Mouse (Mus musculus) heart, embryonic 12.5 days (tissue): ENCODE results near the gene Gm20604. TPM values are rescaled to one million over a fixed set of nuclear protein-coding genes. Genes with fewer than 3 reads are reported as not detected.

Source experiments
- ATAC-seq: fragments of 200-750 bp; cut with Nextera tagmentation; 2 replicates; pipeline ENCODE4 v1.8.0; 2017; ENCODE audit warnings: moderate TSS enrichment, moderate library complexity; ENCODE audit not compliant: insufficient number of reproducible peaks, low FRiP score
- H3K27ac ChIP-seq: fragments of 300-500 bp; sonication (generic); 2 replicates; pipeline ENCODE4 v1.5.1; 2016; ENCODE audit warnings: mild to moderate bottlenecking, moderate library complexity; ENCODE audit not compliant: poor library complexity, severe bottlenecking
- H3K27me3 ChIP-seq: fragments of 300-500 bp; sonication (generic); replicated peaks from 2 replicates; pipeline ENCODE4 v1.6.1; 2016; ENCODE audit warnings: mild to moderate bottlenecking, moderate library complexity
- H3K36me3 ChIP-seq: fragments of 300-500 bp; sonication (generic); 2 replicates; pipeline ENCODE4 v1.6.1; 2016; ENCODE audit warnings: mild to moderate bottlenecking, moderate library complexity
- H3K4me1 ChIP-seq: fragments of 300-500 bp; sonication (generic); replicated peaks from 2 replicates; pipeline ENCODE4 v1.6.1; 2016; ENCODE audit warnings: mild to moderate bottlenecking
- H3K4me2 ChIP-seq: fragments of 300-500 bp; sonication (generic); 2 replicates; pipeline ENCODE4 v1.6.1; 2016; ENCODE audit warnings: mild to moderate bottlenecking, moderate library complexity
- H3K4me3 ChIP-seq: fragments of 300-500 bp; sonication (generic); 2 replicates; pipeline ENCODE4 v1.5.1; 2016; ENCODE audit warnings: mild to moderate bottlenecking
- H3K9ac ChIP-seq: fragments of 300-500 bp; sonication (generic); 2 replicates; pipeline ENCODE4 v1.6.1; 2016; ENCODE audit warnings: mild to moderate bottlenecking, moderate library complexity
- H3K9me3 ChIP-seq: fragments of 300-500 bp; sonication (generic); replicated peaks from 2 replicates; pipeline ENCODE4 v1.6.1; 2016; ENCODE audit warnings: mild to moderate bottlenecking, moderate library complexity
- WGBS: fragments of 180-500 bp; shearing (Covaris S2); methylation state at CpG from one replicate; pipeline ENCODE4 v1.1.7; 2016; 5-methylcytosine and 5-hydroxymethylcytosine counted together
- polyA plus RNA-seq: library from polyadenylated mRNA; unstranded; fragments of >200 nt; fragmentation: Nextera tagmentation; extraction: Ambion mirVana; gene quantifications from 2 replicates; pipeline ENCODE4 v1.2.1, GENCODE M21; 2016

Gene Gm20604
- polyA plus RNA-seq, 1 experiment from 2014 or later = 19.5 TPM

GRCm38 (mm10) chr12:102763696-102764095 is 5.2 kb upstream of the Gm20604 start:
- no peak overlapping the region for H3K27ac ChIP-seq
- H3K36me3 ChIP-seq = peaks cover 44% of the 10 kb centered on the region
- peaks cover 16% of the 10 kb centered on the region for H3K4me1 ChIP-seq
- no peaks in the 10 kb centered on the region for H3K27me3 ChIP-seq
- H3K9ac ChIP-seq = no peak overlapping the region
- no peaks in the 10 kb centered on the region for H3K9me3 ChIP-seq
- no peak for ATAC-seq
- H3K4me2 ChIP-seq = no peak overlapping the region
- H3K4me3 ChIP-seq = no peak overlapping the region

- no peak for ATAC-seq
Measured at GRCm38 (mm10) chr12:102761668-102762067, 3.2 kb upstream of the Gm20604 start.

GRCm38 (mm10) chr12:102758936-102759335 is 464 bp upstream of the Gm20604 start:
- Histone ChIP-seq H3K9me3 (no peaks in the 10 kb centered on the region), H3K27me3 (no peaks in the 10 kb centered on the region), H3K4me2 (peak overlapping the region; percentile 82), H3K36me3 (peaks cover 13% of the 10 kb centered on the region; the same call in 1 of the 2 replicates), H3K27ac (no peak overlapping the region), H3K4me3 (peak overlapping the region; percentile 79), H3K4me1 (peaks cover 27% of the 10 kb centered on the region), H3K9ac (peak overlapping the region; percentile 79)
- 4% methylated on average over 5 of the region's 5 CpGs for WGBS
- ATAC-seq = no peak

More at GRCm38 (mm10) chr12:102761668-102762067, 3.2 kb upstream of the Gm20604 start:
- H3K9ac ChIP-seq = no peak overlapping the region
- H3K4me3 ChIP-seq = no peak overlapping the region
- peaks cover 19% of the 10 kb centered on the region for H3K4me1 ChIP-seq
- H3K4me2 ChIP-seq = no peak overlapping the region
- H3K9me3 ChIP-seq = no peaks in the 10 kb centered on the region
- no peak overlapping the region for H3K27ac ChIP-seq
- H3K27me3 ChIP-seq = no peaks in the 10 kb centered on the region
- H3K36me3 ChIP-seq = peaks cover 26% of the 10 kb centered on the region
- 85% methylated on average over 3 of the region's 3 CpGs for WGBS

- peak within 1 kb of the TSS; percentile 79 for H3K4me3 ChIP-seq
- H3K4me2 ChIP-seq = peak within 1 kb of the TSS; percentile 82
- H3K4me1 ChIP-seq = peaks cover 27% of the 10 kb centered on the region
- peak within 1 kb of the TSS; percentile 79 for H3K9ac ChIP-seq
- H3K9me3 ChIP-seq = no peaks in the 10 kb centered on the region
- peak; percentile 97 for ATAC-seq
- no peaks in the 10 kb centered on the region for H3K27me3 ChIP-seq
- peak within 1 kb of the TSS; percentile 82 for H3K27ac ChIP-seq
- H3K36me3 ChIP-seq = peaks cover 13% of the 10 kb centered on the region; the same call in 1 of the 2 replicates
- 0% methylated on average over 73 of the region's 73 CpGs for whole genome bisulfite sequencing
Measured at GRCm38 (mm10) chr12:102757689-102758402, 626 bp downstream of the Gm20604 start, which contains the start of the genes Gm28051, Gon7 and Ubr7. Gm28051 (minus strand) TSS chr12:102757765. Gon7 (minus strand) TSS chr12:102757803. Ubr7 (plus strand) TSS chr12:102757967.

- Histone ChIP-seq H3K4me1 (peaks cover 27% of the 10 kb centered on the region), H3K36me3 (peaks cover 7% of the 10 kb centered on the region; the same call in 1 of the 2 replicates), H3K27ac (peak overlapping the region; percentile 82), H3K27me3 (no peaks in the 10 kb centered on the region), H3K9ac (peak overlapping the region; percentile 76), H3K4me2 (peak overlapping the region; percentile 70), H3K9me3 (no peaks in the 10 kb centered on the region), H3K4me3 (peak overlapping the region; percentile 79)
- WGBS = under 1% methylated on average over 46 of the region's 46 CpGs
- ATAC-seq = peak; percentile 86
Measured at GRCm38 (mm10) chr12:102757055-102757688, 1.3 kb downstream of the Gm20604 start.

GRCm38 (mm10) chr12:102756304-102756703 is 2.2 kb downstream of the Gm20604 start:
- ATAC-seq = no peak
- Histone ChIP-seq H3K4me2 (peak overlapping the region; percentile 70), H3K27me3 (no peaks in the 10 kb centered on the region), H3K9me3 (no peaks in the 10 kb centered on the region), H3K4me1 (peaks cover 27% of the 10 kb centered on the region), H3K27ac (peak overlapping the region; percentile 82; the same call in 1 of the 2 replicates), H3K4me3 (peak overlapping the region; percentile 79), H3K36me3 (peaks cover 6% of the 10 kb centered on the region; the same call in 1 of the 2 replicates), H3K9ac (peak overlapping the region; percentile 76; the same call in 1 of the 2 replicates)
- 80% methylated on average over 7 of the region's 7 CpGs for WGBS

GRCm38 (mm10) chr12:102748256-102748655 is 10.2 kb downstream of the Gm20604 start:
- WGBS = 80% methylated on average over 3 of the region's 3 CpGs
- H3K4me2 ChIP-seq = no peak overlapping the region

GRCm38 (mm10) chr12:102744839-102745238 is 13.6 kb downstream of the Gm20604 start:
- no peaks in the 10 kb centered on the region for H3K9me3 ChIP-seq
- H3K27me3 ChIP-seq = no peaks in the 10 kb centered on the region
- H3K4me1 ChIP-seq = peaks cover 18% of the 10 kb centered on the region
- WGBS = 53% methylated on average over 6 of the region's 6 CpGs
- peak overlapping the region; percentile 95; the same call in 1 of the 2 replicates for H3K4me3 ChIP-seq
- H3K9ac ChIP-seq = peak overlapping the region; percentile 61
- peak overlapping the region; percentile 89 for H3K4me2 ChIP-seq
- H3K36me3 ChIP-seq = peaks cover 20% of the 10 kb centered on the region; the same call in 1 of the 2 replicates
- no peak for ATAC-seq
- no peak overlapping the region for H3K27ac ChIP-seq

More at GRCm38 (mm10) chr12:102748256-102748655, 10.2 kb downstream of the Gm20604 start:
- H3K9me3 ChIP-seq = no peaks in the 10 kb centered on the region
- no peak overlapping the region for H3K4me3 ChIP-seq
- no peak for ATAC-seq
- no peaks in the 10 kb centered on the region for H3K27me3 ChIP-seq
- no peak overlapping the region for H3K27ac ChIP-seq
- H3K9ac ChIP-seq = no peak overlapping the region
- peaks cover 17% of the 10 kb centered on the region; the same call in 1 of the 2 replicates for H3K36me3 ChIP-seq
- peaks cover 7% of the 10 kb centered on the region for H3K4me1 ChIP-seq

GRCm38 (mm10) chr12:102743589-102744574 is 14.6 kb downstream of the Gm20604 start, which contains the start of the genes Moap1 and Tmem251:
Moap1 (minus strand) TSS chr12:102743661.
Tmem251 (plus strand) TSS chr12:102743762.
- peak within 1 kb of the TSS; percentile 92 for H3K9ac ChIP-seq
- H3K4me1 ChIP-seq = peaks cover 21% of the 10 kb centered on the region
- peak; percentile 97 for ATAC-seq
- no peaks in the 10 kb centered on the region for H3K9me3 ChIP-seq
- under 1% methylated on average over 63 of the region's 63 CpGs for WGBS
- peak within 1 kb of the TSS; percentile 95 for H3K4me3 ChIP-seq
- H3K4me2 ChIP-seq = peak within 1 kb of the TSS; percentile 89
- H3K36me3 ChIP-seq = peaks cover 14% of the 10 kb centered on the region; the same call in 1 of the 2 replicates
- no peaks in the 10 kb centered on the region for H3K27me3 ChIP-seq
- H3K27ac ChIP-seq = peak within 1 kb of the TSS; percentile 97

- peaks cover 21% of the 10 kb centered on the region for H3K4me1 ChIP-seq
- peak overlapping the region; percentile 97 for H3K27ac ChIP-seq
- H3K9ac ChIP-seq = peak overlapping the region; percentile 92
- H3K9me3 ChIP-seq = no peaks in the 10 kb centered on the region
- H3K27me3 ChIP-seq = no peaks in the 10 kb centered on the region
- H3K4me3 ChIP-seq = peak overlapping the region; percentile 95
- WGBS = under 1% methylated on average over 33 of the region's 33 CpGs
- ATAC-seq = peak; percentile 45
- H3K36me3 ChIP-seq = peaks cover 10% of the 10 kb centered on the region; the same call in 1 of the 2 replicates
- peak overlapping the region; percentile 89 for H3K4me2 ChIP-seq
Measured at GRCm38 (mm10) chr12:102743036-102743588, 15.4 kb downstream of the Gm20604 start.
